Mouse (Mus musculus) cerebellum, adult 2 months (tissue): ENCODE results near the gene Dagla. TPM values are rescaled to one million over a fixed set of nuclear protein-coding genes. Genes with fewer than 3 reads are reported as not detected.

ENCODE experiments used
- DNase-seq, 2 experiments: peaks; one replicate each; pipeline ENCODE4 v3.0.0; 2021
- H3K27ac ChIP-seq: fragments of 200-500 bp; 2 replicates; pipeline ENCODE4 v1.5.1; 2012; ENCODE audit warnings: low read length, control low read depth, inconsistent platforms; ENCODE audit not compliant: insufficient read depth
- H3K27me3 ChIP-seq: fragments of 200-500 bp; 2 replicates; pipeline ENCODE4 v1.6.1; 2012; ENCODE audit warnings: inconsistent platforms, mild to moderate bottlenecking, low read length, moderate library complexity; ENCODE audit not compliant: control insufficient read depth, insufficient read depth
- H3K4me1 ChIP-seq: fragments of 200-500 bp; 2 replicates; pipeline ENCODE4 v1.6.1; 2011; ENCODE audit warnings: low read length; ENCODE audit not compliant: control insufficient read depth, insufficient read depth
- H3K4me3 ChIP-seq: fragments of 200-500 bp; replicated peaks from 2 replicates; pipeline ENCODE3; 2011; ENCODE audit warnings: mild to moderate bottlenecking, low read depth, low read length, control low read depth; ENCODE audit not compliant: insufficient read depth
- CTCF ChIP-seq: fragments of 200-500 bp; IDR thresholded peaks from 2 replicates; pipeline ENCODE4 v1.5.1; 2011; ENCODE audit warnings: low read depth, mild to moderate bottlenecking, control low read depth, low read length, moderate library complexity, borderline replicate concordance; ENCODE audit not compliant: insufficient read depth
- POLR2A ChIP-seq: fragments of 200-500 bp; IDR thresholded peaks from 2 replicates; pipeline ENCODE4 v1.6.1; 2011; ENCODE audit warnings: low read length, control low read depth, borderline replicate concordance; ENCODE audit not compliant: insufficient read depth
- WGBS: fragments of 180-500 bp; shearing (Covaris S2); methylation state at CpG from one replicate; pipeline ENCODE4 v1.1.7; 2018; 5-methylcytosine and 5-hydroxymethylcytosine counted together
- polyA plus RNA-seq: library from polyadenylated mRNA; depleted of rRNA; stranded (reverse); fragments of >200 nt; gene quantifications from 2 replicates; pipeline ENCODE4 v1.2.3, GENCODE M21; 2012

Dagla gene
- polyA plus RNA-seq, 1 experiment = 53.4 TPM

DNA sequence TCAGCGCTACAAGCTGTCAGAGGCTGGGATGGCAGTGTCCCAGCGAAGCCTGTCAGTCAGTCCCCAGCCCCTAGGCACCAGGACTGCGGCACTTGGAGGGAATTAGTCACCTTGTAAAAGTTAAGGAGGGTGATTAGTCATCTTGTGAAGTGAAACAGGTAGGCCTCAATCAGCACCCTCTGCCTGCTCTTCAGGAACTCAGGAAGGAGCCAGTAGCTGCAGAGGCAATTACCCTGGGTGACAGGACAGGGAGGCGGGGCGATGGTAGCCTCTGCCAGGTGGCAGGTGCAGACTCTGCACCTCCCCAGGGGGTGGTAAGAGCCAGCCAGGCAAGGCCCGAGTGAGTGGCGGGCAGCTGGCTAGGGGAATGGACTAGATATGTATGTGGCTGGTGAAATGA is 43.3 kb downstream of the Dagla start:
- Histone ChIP-seq H3K4me3 (no peak overlapping the region), H3K27me3 (no peaks in the 10 kb centered on the region), H3K27ac (no peak overlapping the region), H3K4me1 (0 out of 2 replicates have a peak, but pooled peaks cover 5% of the 10 kb centered on the region)
- no peak for TF ChIP-seq CTCF
- no peak for DNase-seq
- 64% methylated on average over 7 of the region's 7 CpGs for WGBS

DNA sequence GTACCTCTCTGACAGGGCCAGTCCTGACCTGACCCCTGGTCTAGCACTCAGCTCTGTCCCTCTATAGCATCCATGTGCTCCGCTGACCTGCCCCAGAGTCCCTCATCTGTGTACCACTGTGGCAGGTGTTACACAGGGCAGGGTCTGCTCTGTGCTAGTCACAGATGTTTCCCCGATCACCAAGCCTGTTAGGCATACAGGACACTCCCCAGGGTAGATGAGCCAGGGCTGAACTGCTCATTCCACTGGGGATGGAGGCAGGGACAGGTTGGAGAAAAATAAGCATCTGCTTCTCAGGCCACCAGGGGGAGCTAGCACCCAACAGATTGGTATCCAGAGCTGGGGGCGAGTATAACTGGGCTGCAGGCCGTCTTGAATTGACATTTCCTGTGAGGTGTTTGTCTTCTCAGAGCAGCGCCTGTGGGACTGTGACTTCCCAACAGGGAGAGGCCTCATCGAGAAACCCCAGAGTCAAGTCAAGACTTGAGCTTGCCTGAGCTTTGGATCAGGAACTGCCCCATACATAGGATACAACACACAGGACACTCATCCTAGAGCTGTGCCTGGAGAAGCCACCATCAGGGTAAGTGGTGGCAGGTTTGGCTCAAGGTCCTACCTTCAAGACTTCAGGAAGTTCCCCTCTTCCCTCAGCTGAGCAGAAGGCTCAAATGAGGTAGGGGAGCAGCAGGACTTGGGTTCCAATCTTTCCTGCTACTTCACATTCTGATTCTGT is 46.2 kb downstream of the Dagla start:
- 24% methylated on average over 6 of the region's 6 CpGs for WGBS
- 0 out of 2 replicates have a peak, but pooled peaks cover 3% of the 10 kb centered on the region for H3K4me1 ChIP-seq
- no peak overlapping the region for H3K4me3 ChIP-seq
- TF ChIP-seq POLR2A (no peak), CTCF (peak; percentile 90)
- peak; percentile 59 to 76 for DNase-seq
- no peaks in the 10 kb centered on the region for H3K27me3 ChIP-seq
- no peak overlapping the region for H3K27ac ChIP-seq

DNA sequence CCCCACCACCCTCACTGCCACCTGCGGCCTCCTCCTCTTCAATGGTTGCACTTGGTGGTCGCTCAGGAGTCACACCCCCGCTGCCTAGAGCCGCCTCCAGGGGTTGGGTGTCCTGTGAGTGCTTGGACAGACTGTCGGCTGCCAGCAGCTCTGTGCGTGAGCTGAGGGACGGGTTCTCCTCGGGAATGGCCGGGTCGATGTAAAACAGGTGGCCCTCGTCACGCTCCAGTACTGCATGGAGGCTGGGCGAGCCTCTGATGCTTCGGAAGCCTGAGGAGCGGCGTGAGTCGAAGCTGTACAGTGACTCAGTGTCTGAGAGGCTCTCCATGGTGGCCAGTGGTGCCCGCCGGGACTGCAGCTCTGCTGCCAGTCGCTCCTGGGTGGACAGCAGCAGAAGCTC is 56.5 kb downstream of the Dagla start:
- 51% methylated on average over 20 of the region's 20 CpGs for WGBS
- no peaks in the 10 kb centered on the region for H3K27me3 ChIP-seq
- TF ChIP-seq CTCF (no peak), POLR2A (no peak)

DNA sequence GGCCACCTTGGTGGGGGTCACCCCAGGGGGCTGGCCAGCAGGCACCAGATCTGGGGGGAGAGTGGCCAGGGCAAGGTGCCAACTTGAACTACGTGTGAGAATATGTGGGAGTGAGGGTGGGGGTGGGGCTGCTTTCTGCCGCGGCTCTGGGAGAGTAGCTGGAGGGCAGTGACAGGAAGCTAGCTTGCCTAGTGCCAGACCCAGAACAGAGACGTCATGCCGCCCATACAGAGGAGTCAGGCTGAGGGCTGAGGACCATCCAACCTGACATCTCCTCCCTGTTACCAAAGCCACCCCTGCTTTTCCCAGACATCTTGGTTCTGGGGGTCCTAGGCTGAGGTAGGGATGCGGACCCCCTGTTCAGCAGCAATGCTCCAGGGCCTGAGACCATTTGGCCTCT is 57.5 kb downstream of the Dagla start:
- TF ChIP-seq CTCF (no peak), POLR2A (no peak)
- WGBS = 39% methylated on average over 6 of the region's 6 CpGs
- no peak overlapping the region for H3K27ac ChIP-seq

More for the DNA sequence above, 56.5 kb downstream of the Dagla start:
- H3K27ac ChIP-seq = no peak overlapping the region
- no peak for DNase-seq
- no peaks in the 10 kb centered on the region for H3K4me1 ChIP-seq
- H3K4me3 ChIP-seq = no peak overlapping the region

DNA sequence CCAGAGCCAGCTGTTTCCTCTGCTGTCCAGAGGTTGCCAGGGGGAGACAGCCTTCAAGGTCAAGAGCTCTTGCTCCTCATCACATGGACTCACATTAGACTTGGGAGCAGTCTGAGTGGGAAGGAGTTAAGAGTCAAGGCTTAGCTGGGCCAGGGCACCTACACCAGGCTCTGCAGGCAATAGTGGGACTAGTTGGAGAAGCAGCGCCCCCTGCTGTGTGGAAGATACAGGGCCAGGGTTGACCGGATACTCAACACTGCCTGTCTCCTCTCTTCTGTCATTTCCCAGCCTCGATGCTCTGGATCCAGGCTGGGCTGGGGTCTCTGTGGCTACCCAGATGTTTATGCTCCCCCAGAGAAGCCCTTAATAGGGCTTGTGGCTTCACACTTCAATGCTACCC is 60.5 kb downstream of the Dagla start:
- DNase-seq = peak; percentile 25 to 29
- Histone ChIP-seq H3K27ac (no peak overlapping the region), H3K4me3 (no peak overlapping the region), H3K27me3 (no peaks in the 10 kb centered on the region; the same call in 1 of the 2 replicates), H3K4me1 (no peaks in the 10 kb centered on the region; the same call in 1 of the 2 replicates)
- 23% methylated on average over 3 of the region's 3 CpGs for WGBS
- TF ChIP-seq POLR2A = no peak
- TF ChIP-seq CTCF = peak; percentile 15; the same call in 1 of the 2 replicates

More for the DNA sequence above, 57.5 kb downstream of the Dagla start:
- no peak for DNase-seq
- no peaks in the 10 kb centered on the region for H3K4me1 ChIP-seq
- H3K27me3 ChIP-seq = no peaks in the 10 kb centered on the region
- no peak overlapping the region for H3K4me3 ChIP-seq

DNA sequence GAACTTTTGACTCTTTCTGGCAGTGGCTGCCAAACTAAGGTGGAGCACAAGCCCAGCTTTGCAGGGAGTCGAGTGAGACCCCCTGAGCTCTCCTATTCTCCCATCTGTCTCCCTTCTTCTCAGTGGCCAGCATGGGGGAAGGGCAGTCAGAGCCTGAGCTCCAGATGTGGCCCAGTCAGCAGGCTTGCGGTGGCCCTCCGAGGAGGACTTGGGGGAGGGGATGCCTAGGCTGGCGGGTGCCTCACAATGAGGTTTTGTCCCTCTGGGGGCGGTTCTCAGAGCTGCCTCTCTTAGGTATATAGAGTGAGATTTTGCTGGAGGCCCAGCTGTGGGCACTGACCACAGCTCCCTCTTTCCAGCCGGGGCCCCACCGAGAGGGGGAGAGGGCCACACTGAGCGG is 61.8 kb downstream of the Dagla start:
- no peaks in the 10 kb centered on the region; the same call in 1 of the 2 replicates for H3K4me1 ChIP-seq
- no peak overlapping the region for H3K4me3 ChIP-seq
- H3K27ac ChIP-seq = 0 out of 2 replicates have a peak overlapping the region, but pooled peaks have one; percentile 17
- 8% methylated on average over 8 of the region's 8 CpGs for WGBS
- peak in 1 of 2 experiments; percentile 33 for DNase-seq
- H3K27me3 ChIP-seq = no peaks in the 10 kb centered on the region; the same call in 1 of the 2 replicates
- TF ChIP-seq CTCF (no peak), POLR2A (no peak)

DNA sequence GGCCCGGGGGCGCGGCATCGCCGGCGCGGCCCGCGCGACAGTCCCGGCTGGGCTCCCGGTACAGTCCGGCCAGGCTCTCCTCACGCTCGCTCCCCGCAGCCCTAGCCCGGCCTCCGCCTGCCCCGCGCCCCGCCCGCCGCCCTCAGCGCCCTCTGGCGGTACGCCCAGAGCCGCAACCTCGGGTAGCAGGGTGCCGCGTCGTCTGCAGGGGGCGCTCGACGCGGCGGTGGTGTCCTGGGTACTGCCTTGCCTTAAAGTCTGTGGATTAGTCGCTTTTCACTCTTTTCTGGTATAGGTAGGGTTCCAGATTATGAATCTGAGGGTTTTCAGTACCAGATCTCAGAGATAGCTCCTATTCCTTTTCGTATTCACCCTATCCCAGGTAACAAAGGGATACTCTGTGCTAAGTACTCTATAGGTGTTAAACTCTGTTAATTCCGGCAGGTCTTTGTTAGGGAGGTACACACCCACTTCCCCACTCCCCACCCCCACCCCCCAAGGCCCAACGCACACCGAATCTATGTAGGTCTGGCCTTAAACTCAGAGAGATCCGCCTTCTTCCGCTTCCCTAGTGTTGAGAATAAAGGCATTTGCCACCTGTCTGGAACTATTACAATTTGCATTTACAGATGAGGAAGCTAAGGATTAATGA is 63.9 kb downstream of the Dagla start, which contains the start of gene Myrf:
Gene Myrf, minus strand, starts transcription at position 95 of the 652 bp plus-strand sequence.
- TF ChIP-seq CTCF = peak; percentile 71
- TF ChIP-seq POLR2A = no peak
- no peaks in the 10 kb centered on the region; the same call in 1 of the 2 replicates for H3K27me3 ChIP-seq
- H3K4me3 ChIP-seq = peak within 1 kb of the TSS; percentile 32
- no peaks in the 10 kb centered on the region; the same call in 1 of the 2 replicates for H3K4me1 ChIP-seq
- WGBS = 10% methylated on average over 43 of the region's 43 CpGs
- H3K27ac ChIP-seq = peak within 1 kb of the TSS; percentile 63; the same call in 1 of the 2 replicates
- peak; percentile 61 to 68 for DNase-seq
